Mouse (Mus musculus) right cerebral cortex, postnatal 4 days (tissue): Measurements from ENCODE around the gene Ly6g6d.

ENCODE experiments used
- DNase-seq: peaks from one replicate; pipeline ENCODE4 v3.0.0-alpha.2; 2022

Gene Ly6g6d

DNA sequence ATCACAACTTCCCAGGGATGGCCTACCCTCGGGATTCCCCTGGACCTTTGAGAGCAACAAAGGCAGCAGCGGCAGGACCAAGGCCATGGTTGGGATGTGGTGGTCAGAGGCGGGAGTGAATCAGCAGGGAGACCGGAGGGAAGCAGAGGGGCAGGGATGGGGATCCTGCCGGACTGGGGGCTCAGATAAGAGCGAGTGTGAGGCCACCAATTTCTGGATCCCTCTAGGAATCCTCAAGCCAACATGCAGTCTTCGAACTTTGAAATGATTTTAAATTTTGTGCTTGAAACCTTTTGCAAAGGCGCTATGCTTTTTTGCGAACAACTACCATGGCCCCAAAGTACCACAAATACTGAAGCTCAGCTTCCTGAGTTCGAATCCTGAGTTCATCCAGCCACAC lies 11.8 kb downstream of the Ly6g6d start, which contains the start of gene Mpig6b:
Gene Mpig6b, minus strand, starts transcription at position 101 of the 400 bp plus-strand sequence.
- no peak for DNase-seq

DNA sequence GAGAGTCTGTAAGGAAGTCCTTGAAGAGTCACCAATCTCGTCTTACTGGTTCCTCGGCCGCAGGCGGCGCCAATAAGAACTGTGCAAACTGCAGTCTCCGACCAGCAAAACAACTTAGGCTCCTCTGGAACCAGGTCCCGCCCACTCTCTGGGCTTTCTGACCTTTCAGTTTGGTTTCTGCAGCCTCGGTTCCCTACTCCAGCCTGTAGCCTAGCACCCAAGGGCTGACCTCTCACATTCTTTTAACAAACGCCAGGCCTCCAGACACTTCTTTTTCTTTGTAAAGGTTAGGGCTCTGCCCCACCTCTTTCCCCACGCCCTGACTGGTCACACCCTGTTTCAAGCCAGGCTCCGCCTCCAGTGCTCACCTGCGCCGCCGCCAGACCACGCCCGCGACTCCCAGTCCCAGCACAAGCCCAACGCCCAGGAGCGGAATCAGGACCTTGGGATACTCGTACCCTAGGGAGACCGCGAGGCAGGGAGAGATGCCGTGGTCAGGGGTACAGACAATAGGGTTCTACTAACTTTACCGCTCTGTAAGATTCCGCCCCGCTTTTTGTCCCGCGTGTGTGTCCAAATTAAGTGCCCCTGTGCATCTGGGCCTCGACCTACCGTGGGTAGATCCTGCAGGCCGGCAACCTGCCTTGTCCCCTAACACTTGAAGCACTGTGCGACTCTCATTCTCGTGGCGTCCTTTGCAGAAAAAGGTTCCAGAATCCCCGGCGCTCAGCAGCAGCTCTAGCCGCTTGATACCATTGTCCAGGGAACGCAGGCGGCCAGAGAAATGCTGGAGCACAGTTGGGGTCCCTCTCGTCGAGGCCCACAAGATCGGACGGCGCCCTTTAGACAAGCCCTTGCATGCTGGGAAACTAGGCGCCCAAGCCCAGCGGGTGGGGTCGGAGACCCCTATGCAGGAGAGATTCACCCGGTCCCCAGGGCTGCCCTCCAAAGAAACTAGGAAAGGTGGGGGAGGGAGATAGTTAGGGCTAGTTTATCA lies 12.6 kb downstream of the Ly6g6d start, which contains the start of gene Ly6g6c:
Gene Ly6g6c, plus strand, starts transcription at position 438 of the 997 bp plus-strand sequence.
- DNase-seq: no peak

DNA sequence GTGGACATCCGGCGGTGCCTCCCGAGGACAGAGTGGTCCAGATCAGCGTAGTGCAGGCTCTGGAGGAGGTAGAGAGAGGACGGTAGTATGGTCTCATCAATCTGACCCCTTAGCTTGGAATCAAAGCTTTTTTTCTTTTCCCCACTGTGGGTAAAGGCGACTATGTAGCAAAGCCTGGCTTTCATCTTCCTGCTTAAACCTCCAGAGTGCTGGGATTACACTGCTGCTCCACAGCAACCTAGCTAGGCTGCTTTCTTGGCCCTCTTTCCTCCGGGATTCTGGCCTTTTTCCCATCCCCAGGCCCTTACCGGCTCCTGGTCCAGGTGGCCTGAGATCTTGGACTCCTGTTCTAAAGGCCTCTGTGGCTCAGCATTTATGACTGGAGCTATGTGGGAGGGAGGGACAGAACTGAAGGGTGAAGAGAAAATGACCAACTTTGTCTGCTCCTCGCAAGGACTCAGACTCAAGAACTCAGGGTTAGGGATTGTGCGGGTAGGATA lies 13.4 kb downstream of the Ly6g6d start:
- no peak for DNase-seq

DNA sequence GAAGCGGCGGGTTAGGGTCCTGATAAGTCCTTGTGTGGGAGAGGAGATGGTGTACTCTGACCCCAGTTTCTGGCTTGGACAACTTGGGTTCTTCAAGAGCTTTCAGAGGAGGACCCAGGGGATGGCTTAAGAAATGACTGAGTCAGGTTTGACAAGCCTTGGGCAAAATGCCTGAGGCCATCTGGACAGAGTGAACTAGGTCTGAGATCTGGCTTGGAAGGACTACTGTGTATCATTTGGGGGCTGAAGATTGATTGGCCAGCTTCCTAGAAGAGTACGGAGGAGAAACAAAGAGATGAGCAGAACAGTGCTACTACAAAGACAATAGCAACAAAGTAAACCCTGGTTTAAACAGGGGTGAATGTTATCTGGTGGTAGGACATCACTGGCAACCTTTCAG lies 14.4 kb downstream of the Ly6g6d start:
- no peak for DNase-seq

- no peak for DNase-seq
Measured at GRCm38 (mm10) chr17:35061299-35061698, 16.6 kb downstream of the Ly6g6d start.

- DNase-seq: no peak
Measured at GRCm38 (mm10) chr17:35060737-35061297, 17.0 kb downstream of the Ly6g6d start.

DNA sequence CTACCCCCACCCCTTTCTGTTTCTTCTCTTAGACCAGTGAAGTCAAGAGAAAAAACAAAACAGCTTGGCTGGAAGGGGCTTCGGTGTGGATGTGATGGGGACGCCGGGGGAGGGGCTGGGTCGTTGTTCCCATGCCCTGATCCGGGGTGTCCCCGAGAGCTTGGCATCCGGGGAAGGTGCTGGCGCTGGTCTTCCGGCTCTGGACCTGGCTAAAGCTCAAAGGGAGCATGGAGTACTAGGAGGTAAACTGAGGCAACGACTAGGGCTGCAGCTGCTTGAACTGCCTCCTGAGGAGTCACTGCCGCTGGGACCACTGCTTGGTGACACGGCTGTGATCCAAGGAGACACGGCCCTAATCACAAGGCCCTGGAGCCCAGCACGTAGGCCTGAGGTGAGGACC lies 17.8 kb downstream of the Ly6g6d start:
- no peak for DNase-seq

DNA sequence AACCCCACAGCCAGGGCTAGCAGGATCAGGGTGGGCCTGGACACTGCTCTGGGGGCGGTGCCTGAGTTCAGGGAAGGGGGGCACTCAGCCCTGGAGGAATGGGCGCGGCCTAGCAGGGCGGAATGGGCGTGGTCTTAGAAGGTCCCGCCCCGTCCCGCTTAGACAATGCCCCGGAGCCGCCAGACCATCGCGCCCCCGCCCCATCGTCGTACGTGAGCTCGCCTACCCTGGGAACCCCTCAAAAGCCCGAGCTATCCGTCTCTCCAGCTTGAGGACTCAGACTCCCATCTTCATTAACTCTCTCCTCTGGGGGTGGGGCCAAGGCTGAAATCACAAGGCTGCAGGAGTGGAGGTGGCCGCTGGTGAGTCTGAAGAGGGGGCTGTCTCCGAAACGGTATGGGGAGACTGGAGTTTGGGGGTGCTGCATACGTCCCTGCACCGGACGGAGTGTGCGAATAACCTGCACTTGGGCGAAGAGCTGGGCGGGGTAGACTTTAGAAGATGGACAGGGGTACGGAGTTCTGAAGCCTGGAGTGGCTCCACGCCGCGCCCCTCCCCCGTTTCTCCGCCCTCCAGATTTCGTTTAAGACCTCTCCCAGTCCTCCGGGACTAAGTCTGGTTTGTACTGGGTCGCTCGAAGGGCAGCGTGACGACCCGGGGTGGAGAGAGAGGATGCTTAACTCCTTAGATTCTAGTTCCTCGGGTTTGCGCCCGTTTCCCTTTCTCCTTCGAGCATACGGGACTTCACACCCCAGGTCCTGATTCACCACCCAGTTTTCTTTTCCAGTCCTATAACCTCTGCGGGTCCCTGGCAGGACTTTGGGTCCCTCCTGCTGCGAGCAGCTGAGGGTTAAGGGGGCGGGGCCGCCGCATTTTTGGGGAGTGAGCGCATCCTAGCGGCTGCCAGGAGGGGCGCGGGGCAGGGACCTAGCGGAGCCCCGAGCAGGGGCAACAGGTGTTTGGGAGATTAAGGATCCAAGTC lies 18.7 kb downstream of the Ly6g6d start, which contains the start of gene Ddah2:
Gene Ddah2, plus strand, starts transcription at position 125 of the 982 bp plus-strand sequence.
- DNase-seq: peak; percentile 86

DNA sequence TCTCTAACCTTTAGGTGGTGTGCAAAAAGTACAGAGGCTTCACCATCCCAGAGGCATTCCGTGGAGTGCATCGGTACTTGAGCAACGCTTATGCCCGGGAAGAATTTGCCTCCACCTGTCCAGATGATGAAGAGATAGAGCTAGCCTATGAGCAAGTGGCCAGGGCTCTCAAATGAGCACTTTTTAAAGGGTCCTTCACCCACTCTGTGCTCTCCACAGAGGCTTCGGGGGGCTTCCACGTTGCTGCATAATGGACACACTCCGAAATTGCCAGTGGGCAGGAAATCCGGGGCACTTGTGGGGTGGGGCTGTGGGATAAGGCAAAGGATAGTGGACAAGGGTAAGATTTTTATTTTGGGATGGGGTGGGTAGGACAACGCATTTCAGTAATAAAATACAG lies 19.5 kb downstream of the Ly6g6d start:
- no peak for DNase-seq

GRCm38 (mm10) chr17:35057090-35057489 lies 20.8 kb downstream of the Ly6g6d start:
- no peak for DNase-seq

- no peak for DNase-seq
Measured at GRCm38 (mm10) chr17:35055691-35056495, 22.0 kb downstream of the Ly6g6d start.

DNA sequence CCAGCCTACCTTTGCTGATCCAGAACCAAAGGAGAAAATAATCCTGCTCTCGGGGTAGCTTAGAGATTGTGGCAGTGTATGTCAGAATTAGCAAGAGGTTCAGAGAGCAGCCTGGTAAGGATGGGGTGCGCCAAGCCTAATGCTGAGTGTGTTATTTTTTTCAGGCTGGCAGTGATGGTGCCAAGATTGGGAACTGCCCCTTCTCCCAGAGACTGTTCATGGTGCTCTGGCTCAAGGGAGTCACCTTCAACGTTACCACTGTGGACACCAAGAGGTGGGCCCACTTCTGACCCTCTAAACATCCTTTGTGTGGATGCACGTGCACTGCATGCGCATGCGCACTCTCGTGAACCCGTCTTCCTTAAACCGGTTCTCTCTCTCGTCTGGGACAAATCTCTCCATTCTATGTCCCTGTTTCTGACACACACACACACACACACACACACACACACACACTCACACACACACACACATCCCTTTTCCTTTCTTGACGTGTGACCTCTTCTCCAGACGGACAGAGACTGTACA lies 25.5 kb downstream of the Ly6g6d start:
- DNase-seq: no peak

- no peak for DNase-seq
Measured at GRCm38 (mm10) chr17:35051156-35052086, 26.4 kb downstream of the Ly6g6d start.

DNA sequence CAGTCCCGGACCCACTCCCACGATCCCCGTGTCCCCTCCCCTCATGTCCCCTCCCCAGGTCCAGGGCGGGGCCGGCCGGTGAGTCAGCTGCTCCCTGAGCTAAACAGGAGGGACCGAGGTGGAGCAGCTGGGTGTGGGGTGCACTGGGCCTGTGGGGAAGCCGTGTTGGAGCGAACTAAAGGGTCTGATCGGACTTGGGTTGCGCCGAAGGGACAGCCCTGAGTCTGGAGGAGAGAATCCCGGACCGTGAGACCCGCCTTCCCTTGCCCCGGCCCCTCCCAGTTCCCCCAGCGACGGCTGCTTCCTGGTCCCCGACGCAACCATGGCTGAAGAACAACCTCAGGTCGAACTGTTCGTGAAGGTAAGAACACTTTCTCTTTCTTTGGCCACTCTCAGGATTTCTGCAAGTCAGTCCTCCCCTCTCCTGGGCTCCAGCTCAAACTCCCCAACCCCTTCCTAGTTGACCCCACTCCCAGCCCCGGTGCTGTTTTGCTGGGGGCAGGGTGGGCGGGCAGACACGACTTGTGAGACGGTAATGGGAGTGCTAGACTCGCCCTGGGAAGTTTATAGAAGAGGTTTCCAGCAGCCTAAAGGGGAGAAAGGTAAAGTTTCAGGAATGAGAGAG lies 27.6 kb downstream of the Ly6g6d start:
- DNase-seq: no peak

DNA sequence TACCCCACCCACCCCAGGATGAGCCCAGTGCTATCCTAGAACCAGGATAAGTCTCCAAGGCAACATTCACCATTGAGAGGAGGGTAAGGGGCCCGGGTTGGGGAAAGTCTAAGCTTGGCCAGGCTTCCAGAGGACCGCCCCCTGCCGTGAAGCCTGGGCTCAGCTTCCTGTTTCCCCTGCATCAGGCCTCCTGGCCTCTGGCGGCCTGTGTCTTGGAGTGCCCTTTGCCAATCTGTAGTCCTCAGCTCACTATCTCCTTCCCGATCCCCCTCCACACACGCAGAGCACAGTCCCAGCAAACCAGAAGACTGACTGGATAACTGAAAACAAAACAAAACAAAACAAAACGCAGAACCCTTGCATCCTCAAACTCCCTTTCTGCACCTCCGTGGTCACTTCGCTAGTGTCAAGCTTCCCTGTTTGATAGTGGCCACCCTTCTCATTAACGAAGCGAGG lies 28.3 kb downstream of the Ly6g6d start, which contains the start of gene Clic1:
Gene Clic1, plus strand, starts transcription at position 406 of the 456 bp plus-strand sequence.
- no peak for DNase-seq

DNA sequence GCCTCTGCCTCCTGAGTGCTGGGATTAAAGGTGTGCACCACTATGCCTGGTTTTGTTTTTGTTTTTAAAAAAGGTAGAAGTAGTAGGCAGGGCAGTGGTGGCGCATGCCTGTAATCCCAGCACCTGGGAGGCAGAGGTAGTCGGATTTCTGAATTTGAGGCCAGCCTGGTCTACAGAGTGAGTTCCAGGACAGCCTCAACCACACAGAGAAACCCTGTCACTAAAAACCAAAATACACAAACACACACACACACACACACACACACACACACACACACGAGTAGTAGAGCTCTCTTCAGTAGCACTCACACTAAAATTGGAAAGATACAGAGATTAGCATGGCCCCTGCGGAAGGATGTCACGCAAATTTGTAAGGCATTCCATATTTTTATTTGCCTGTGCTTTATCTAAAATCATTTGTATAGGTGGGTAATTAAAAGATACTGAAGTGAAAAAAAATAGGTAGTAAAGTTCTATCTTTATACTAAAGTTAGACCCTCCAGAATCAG lies 28.9 kb downstream of the Ly6g6d start:
- no peak for DNase-seq

DNA sequence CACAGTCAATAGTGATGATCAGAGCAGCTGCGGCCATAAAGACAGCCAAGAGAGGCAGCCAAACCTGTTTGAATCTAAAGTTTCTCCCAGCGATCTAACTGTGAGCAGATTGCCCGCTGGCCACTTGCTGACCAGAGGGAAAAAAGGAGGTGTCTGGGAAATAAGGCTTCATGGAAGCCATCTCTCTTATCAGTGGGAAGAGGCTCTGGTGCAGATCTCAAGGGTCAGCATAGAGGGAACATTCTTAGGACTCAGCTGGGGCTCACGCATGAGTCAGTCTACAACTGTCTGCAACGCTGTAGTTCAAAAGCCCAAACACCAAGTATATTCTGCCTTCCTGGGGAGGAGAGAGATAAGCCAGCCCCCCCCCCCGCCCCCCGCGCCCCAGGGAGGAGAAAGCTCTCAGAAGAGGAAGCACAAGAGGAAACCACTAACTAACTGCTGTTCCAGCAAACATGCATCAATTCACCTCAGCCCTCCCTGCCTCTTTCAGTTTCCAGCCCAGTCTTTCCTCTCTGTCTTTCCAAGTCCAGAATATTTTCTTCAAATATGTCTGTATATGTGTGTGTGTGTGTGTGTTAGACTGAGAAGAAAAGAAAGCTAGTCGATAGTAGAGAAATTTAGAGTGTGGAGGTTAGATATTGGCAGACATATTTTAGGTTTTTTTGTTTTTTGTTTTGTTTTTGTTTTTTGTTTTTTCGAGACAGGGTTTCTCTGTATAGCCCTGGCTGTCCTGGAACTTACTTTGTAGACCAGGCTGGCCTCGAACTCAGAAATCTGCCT lies 29.5 kb downstream of the Ly6g6d start:
- DNase-seq: no peak

DNA sequence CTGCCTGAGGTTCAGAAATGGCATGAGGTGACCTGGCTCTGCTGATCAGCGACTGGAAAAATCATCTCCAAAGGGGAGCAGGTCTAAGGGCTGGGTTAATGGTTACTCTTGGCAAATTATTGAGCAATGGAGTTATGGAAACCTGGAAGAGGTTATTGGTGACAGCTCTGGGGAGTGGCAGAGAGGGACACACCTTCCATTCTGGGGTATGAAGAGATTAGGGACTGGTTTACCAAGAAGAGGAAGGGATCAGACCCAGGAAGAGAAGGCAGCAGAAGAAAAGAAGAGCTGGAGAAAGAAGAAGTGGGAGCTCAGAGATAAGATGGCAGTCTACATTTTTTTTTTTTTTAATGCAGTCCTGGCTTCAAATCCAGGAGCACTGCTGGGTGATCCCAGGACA lies 30.2 kb downstream of the Ly6g6d start:
- no peak for DNase-seq
